Mouse (Mus musculus) lung, postnatal 0 days (tissue): Measurements from ENCODE around the gene Cdt1. TPM values are rescaled to one million over a fixed set of nuclear protein-coding genes. Genes with fewer than 3 reads are reported as not detected.

Source experiments
- ATAC-seq: fragments of 200-750 bp; cut with Nextera tagmentation; 2 replicates; pipeline ENCODE4 v1.8.0; 2017; ENCODE audit warnings: moderate library complexity
- DNase-seq: peaks from one replicate; pipeline ENCODE4 v3.0.0-alpha.2; 2016; ENCODE audit warnings: low spot score
- H3K27ac ChIP-seq: fragments of 300-500 bp; sonication (generic); 2 replicates; pipeline ENCODE4 v1.5.1; 2014; ENCODE audit warnings: antibody characterized with exemption, mild to moderate bottlenecking, low read length, mixed read lengths
- H3K27me3 ChIP-seq: fragments of 300-500 bp; sonication (generic); replicated peaks from 2 replicates; pipeline ENCODE4 v1.6.1; 2014; ENCODE audit warnings: low read length, mixed read lengths; ENCODE audit not compliant: insufficient read depth
- H3K36me3 ChIP-seq: fragments of 300-500 bp; sonication (generic); 2 replicates; pipeline ENCODE4 v1.6.1; 2014; ENCODE audit warnings: low read length, mixed read lengths; ENCODE audit not compliant: insufficient read depth
- H3K4me1 ChIP-seq: fragments of 300-500 bp; sonication (generic); 2 replicates; pipeline ENCODE4 v1.6.1; 2014; ENCODE audit warnings: antibody characterized with exemption, low read depth, low read length, mixed read lengths; ENCODE audit not compliant: insufficient read depth
- H3K4me2 ChIP-seq: fragments of 300-500 bp; sonication (generic); replicated peaks from 2 replicates; pipeline ENCODE4 v1.6.1; 2014; ENCODE audit warnings: low read depth, mild to moderate bottlenecking, low read length, moderate library complexity, mixed read lengths
- H3K4me3 ChIP-seq: fragments of 300-500 bp; sonication (generic); 2 replicates; pipeline ENCODE4 v1.5.1; 2014; ENCODE audit warnings: low read depth, low read length
- H3K9ac ChIP-seq: fragments of 300-500 bp; sonication (generic); replicated peaks from 2 replicates; pipeline ENCODE4 v1.6.1; 2014; ENCODE audit warnings: low read depth, mild to moderate bottlenecking
- H3K9me3 ChIP-seq: fragments of 300-500 bp; sonication (generic); 2 replicates; pipeline ENCODE4 v1.6.1; 2016; ENCODE audit warnings: low read length, mixed read lengths
- CTCF ChIP-seq: IDR thresholded peaks from 2 replicates; pipeline ENCODE4 v1.5.1; 2016; ENCODE audit warnings: antibody characterized with exemption, mild to moderate bottlenecking
- EP300 ChIP-seq: IDR thresholded peaks from 2 replicates; pipeline ENCODE4 v1.6.1; 2016; ENCODE audit warnings: antibody characterized with exemption, mild to moderate bottlenecking, control low read depth
- WGBS: fragments of 180-500 bp; shearing (Covaris S2); extraction: QIAGEN DNeasy Blood & Tissue Kit; methylation state at CpG from one replicate; pipeline ENCODE4 v1.1.7; 2014; 5-methylcytosine and 5-hydroxymethylcytosine counted together
- polyA plus RNA-seq: library from polyadenylated mRNA; unstranded; fragments of >200 nt; fragmentation: Nextera tagmentation; extraction: Ambion mirVana; gene quantifications from 2 replicates; pipeline ENCODE4 v1.2.1, GENCODE M21; 2015

Gene Cdt1
- polyA plus RNA-seq, 1 experiment from 2014 or later, result 7.4 TPM

DNA sequence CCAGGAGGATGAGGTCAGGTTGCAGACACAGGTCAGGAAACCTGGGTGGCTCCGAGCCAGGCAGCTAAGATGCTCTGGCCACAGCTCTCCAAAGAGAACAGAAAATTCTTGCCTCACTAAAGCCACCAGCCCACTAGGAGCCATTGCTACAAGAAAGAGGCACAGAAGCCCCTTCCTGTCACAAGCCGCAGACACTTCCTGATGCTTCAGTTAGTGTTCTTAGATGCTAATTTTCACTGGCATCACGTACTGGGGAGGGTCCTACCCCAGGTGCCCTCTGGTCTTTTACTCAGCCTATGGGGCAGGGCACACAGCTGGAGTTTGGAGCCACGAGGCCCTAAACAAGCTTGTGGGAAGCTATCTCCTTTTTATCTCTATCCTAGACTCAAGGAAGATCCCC, 28.2 kb downstream of the Cdt1 start:
- DNase-seq (no peak), ATAC-seq (no peak)
- H3K9ac ChIP-seq, result no peak overlapping the region
- H3K27me3 ChIP-seq, result no peaks in the 10 kb centered on the region
- no peak overlapping the region for H3K4me2 ChIP-seq
- H3K4me3 ChIP-seq, result no peak overlapping the region
- no peaks in the 10 kb centered on the region for H3K36me3 ChIP-seq
- TF ChIP-seq EP300 (no peak), CTCF (no peak)
- H3K9me3 ChIP-seq, result no peaks in the 10 kb centered on the region
- H3K4me1 ChIP-seq, result no peaks in the 10 kb centered on the region
- no peak overlapping the region for H3K27ac ChIP-seq
- 51% methylated on average over 4 of the region's 4 CpGs for WGBS

DNA sequence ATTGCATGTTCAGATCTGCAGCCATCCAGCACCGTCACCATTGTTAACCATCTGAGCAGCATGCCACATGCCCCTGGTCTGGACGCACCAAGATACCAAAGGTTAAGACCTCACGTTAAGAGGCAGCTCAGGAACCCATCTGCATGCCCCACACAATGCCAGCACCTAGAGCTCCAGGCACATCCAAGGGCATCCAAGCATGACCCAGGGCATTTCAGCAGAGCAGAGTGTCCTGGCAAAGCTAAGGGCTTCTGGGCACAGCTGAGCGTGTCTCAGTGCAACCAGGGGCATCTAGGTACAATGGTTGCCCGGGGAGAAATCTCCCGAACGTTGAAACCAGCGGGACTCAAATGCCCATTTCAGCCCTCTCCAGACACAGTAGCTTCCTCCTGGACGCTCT, 32.9 kb downstream of the Cdt1 start:
- Histone ChIP-seq H3K4me3 (no peak overlapping the region), H3K27me3 (no peaks in the 10 kb centered on the region), H3K9ac (no peak overlapping the region), H3K4me2 (no peak overlapping the region), H3K4me1 (no peaks in the 10 kb centered on the region), H3K27ac (no peak overlapping the region), H3K36me3 (no peaks in the 10 kb centered on the region), H3K9me3 (no peaks in the 10 kb centered on the region)
- 90% methylated on average over 9 of the region's 9 CpGs for WGBS
- TF ChIP-seq CTCF (no peak), EP300 (no peak)
- no peak for ATAC-seq
- DNase-seq, result no peak

DNA sequence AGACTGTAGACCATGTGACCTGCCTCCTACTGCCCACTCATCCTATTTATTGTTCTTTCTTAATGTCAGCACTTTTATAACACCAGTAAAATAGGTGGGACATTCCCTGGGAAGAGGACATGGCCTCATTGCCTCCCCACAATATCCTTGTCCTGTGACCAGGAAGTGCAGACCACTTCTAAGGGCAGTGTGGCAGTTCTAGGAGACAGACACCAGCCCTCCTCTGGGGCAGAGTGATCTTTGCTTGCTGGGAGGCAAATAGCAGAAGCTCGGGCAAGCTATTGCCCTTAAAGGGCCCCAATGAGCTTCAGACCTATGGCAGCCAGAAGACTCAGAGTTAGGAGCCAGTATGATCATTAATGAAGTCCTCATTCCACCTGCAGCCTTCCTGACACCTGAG, 36.8 kb downstream of the Cdt1 start:
- Histone ChIP-seq H3K4me2 (no peak overlapping the region), H3K27me3 (no peaks in the 10 kb centered on the region), H3K27ac (no peak overlapping the region), H3K9ac (no peak overlapping the region), H3K4me1 (no peaks in the 10 kb centered on the region), H3K9me3 (no peaks in the 10 kb centered on the region), H3K4me3 (no peak overlapping the region), H3K36me3 (no peaks in the 10 kb centered on the region)
- TF ChIP-seq EP300 (no peak), CTCF (no peak)
- 56% methylated on average over 1 of the region's 1 CpGs for WGBS
- ATAC-seq (no peak), DNase-seq (no peak)

DNA sequence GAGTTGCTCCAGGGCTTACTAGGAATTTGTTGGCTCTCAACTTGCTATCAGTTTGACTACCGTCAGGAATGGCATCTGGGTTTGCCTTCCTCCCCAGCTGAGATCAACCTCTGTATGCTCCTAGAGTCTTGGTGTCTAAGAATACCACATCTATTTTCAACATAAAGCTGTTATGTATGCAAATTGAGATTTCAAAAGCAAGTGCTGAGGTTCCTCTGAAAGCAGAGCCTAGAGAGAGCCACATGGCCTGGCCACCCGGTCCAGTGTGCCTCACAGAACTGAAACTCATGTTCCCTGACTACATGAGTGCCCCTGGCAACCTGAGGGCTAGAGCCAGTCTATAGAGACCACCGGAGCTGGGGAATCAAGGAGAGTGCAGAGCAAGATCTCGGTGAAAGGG, 37.6 kb downstream of the Cdt1 start:
- no peak for DNase-seq
- Histone ChIP-seq H3K36me3 (no peaks in the 10 kb centered on the region), H3K9me3 (no peaks in the 10 kb centered on the region), H3K4me2 (no peak overlapping the region), H3K27ac (no peak overlapping the region), H3K27me3 (no peaks in the 10 kb centered on the region), H3K4me1 (no peaks in the 10 kb centered on the region), H3K9ac (no peak overlapping the region), H3K4me3 (no peak overlapping the region)
- ATAC-seq, result no peak
- TF ChIP-seq EP300 (no peak), CTCF (no peak)
- WGBS, result 71% methylated on average over 4 of the region's 4 CpGs

DNA sequence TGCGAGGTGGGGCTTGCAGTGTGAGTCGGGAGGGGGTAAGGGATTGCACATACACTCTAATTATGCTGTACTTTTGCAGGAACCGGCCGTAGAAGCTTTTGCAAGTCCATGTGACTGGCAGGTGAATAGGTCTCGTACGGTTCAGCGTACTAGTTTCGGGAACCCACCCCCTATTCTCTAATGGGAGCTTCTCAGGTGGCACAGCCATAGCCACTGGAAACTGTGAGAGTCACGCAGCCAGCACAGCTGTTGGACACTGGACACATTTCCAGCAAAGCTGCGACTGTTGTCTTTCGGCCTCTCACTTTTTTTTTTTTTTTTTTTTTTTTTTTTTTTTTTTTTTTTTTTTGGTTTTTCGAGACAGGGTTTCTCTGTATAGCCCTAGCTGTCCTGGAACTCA, 39.0 kb downstream of the Cdt1 start:
- no peak overlapping the region for H3K9ac ChIP-seq
- TF ChIP-seq EP300 (no peak), CTCF (no peak)
- H3K4me3 ChIP-seq, result no peak overlapping the region
- 81% methylated on average over 11 of the region's 12 CpGs for WGBS
- no peaks in the 10 kb centered on the region for H3K27me3 ChIP-seq
- H3K36me3 ChIP-seq, result no peaks in the 10 kb centered on the region
- ATAC-seq (no peak), DNase-seq (no peak)
- H3K4me2 ChIP-seq, result no peak overlapping the region
- peaks cover 3% of the 10 kb centered on the region; the same call in 1 of the 2 replicates for H3K4me1 ChIP-seq
- H3K9me3 ChIP-seq, result no peaks in the 10 kb centered on the region
- no peak overlapping the region for H3K27ac ChIP-seq

DNA sequence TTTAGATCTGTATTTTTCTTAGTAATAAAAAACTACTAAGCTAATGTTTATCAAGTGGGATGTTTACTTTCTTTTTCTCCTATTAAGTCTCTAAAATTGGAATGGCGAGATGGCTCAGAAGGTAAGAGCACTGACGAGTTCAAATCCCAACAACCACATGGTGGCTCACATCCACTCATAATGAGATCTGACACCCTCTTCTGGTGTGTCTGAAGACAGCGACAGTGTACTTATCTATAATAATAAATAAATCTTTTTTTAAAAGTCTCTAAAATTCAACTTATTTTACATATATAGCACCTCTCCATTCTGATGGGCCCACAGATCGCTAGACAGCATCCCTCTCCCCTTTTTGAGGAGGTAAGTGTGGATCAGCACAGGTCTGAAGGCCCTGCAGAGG, 42.4 kb downstream of the Cdt1 start:
- WGBS, result 54% methylated on average over 4 of the region's 4 CpGs
- DNase-seq (no peak), ATAC-seq (no peak)
- H3K4me3 ChIP-seq, result no peak overlapping the region
- no peak overlapping the region for H3K4me2 ChIP-seq
- H3K27me3 ChIP-seq, result no peaks in the 10 kb centered on the region
- no peak overlapping the region for H3K27ac ChIP-seq
- TF ChIP-seq EP300, result no peak
- TF ChIP-seq CTCF, result 0 out of 2 replicates have a peak, but pooled peaks have one; percentile 7
- H3K9ac ChIP-seq, result no peak overlapping the region
- 0 out of 2 replicates have a peak, but pooled peaks cover 5% of the 10 kb centered on the region for H3K36me3 ChIP-seq
- peaks cover 11% of the 10 kb centered on the region for H3K4me1 ChIP-seq
- no peaks in the 10 kb centered on the region for H3K9me3 ChIP-seq
